Mouse (Mus musculus): Measurements from ENCODE around the gene Bbox1. TPM values are rescaled to one million over a fixed set of nuclear protein-coding genes. Genes with fewer than 3 reads are reported as not detected.

Bbox1 gene
- total RNA-seq (2023) = not detected

GRCm38 (mm10) chr2:110314509-110315155 lies at the start of gene Bbox1:
Gene Bbox1 (minus strand): TSS chr2:110314560.

GRCm38 (mm10) chr2:110362432-110363283 lies 48.3 kb upstream of the Bbox1 start, which contains the start of gene Fibin:
Gene Fibin (minus strand): TSS chr2:110363183.

Other genes starting within 250 kb of the Bbox1 start
- not detected for gene Fibin, start 48.6 kb upstream of the Bbox1 start, total RNA-seq (2023)

Data from neutrophil, adult 59 days (primary cell).